Mouse (Mus musculus): Measurements from ENCODE around the gene Gm49383. TPM values are rescaled to one million over a fixed set of nuclear protein-coding genes. Genes with fewer than 3 reads are reported as not detected.

Gene Gm49383
- polyA plus RNA-seq, 1 experiment, result 2.6 TPM

- Histone ChIP-seq H3K4me2 (ENCODE audit: low read depth) (peak within 1 kb of the TSS; percentile 89), H3K36me3 (ENCODE audit: control insufficient read depth, insufficient read depth) (peaks cover 6% of the 10 kb centered on the region), H3ac (ENCODE audit: control insufficient read depth, insufficient read length) (peak within 1 kb of the TSS; percentile 83), H3K79me2 (ENCODE audit: control insufficient read depth, insufficient read depth) (peaks cover 51% of the 10 kb centered on the region), H3K4me3 (peak within 1 kb of the TSS; percentile 62), H3K27me3 (ENCODE audit: control insufficient read depth, insufficient read depth, insufficient read length) (no peaks in the 10 kb centered on the region)
- TF ChIP-seq REST (IDR thresholded peaks at IDR 0.05; ENCODE audit: insufficient read depth, insufficient read length) (peak; percentile 46), E2F4 (IDR thresholded peaks at IDR 0.05; ENCODE audit: insufficient read depth) (no peak), MYOD1 (IDR thresholded peaks at IDR 0.05; ENCODE audit: control insufficient read depth in 1 of 3, insufficient read length in 2 of 3, low read depth in 2 of 3) (no peak), TCF3 (IDR thresholded peaks at IDR 0.05; ENCODE audit: insufficient read length, low read depth) (peak; percentile 29), MAX (IDR thresholded peaks at IDR 0.05; ENCODE audit: low read depth) (no peak), MYOG (IDR thresholded peaks at IDR 0.05; ENCODE audit: control insufficient read depth in 1 of 3, insufficient read depth in 1 of 3, insufficient read length in 2 of 3, low read depth in 2 of 3) (no peak), POLR2AphosphoS2 (IDR thresholded peaks at IDR 0.05; ENCODE audit: insufficient read length, low read depth) (peak; percentile 97), USF1 (IDR thresholded peaks at IDR 0.05; ENCODE audit: low read depth) (no peak), CEBPB (IDR thresholded peaks at IDR 0.05; ENCODE audit: insufficient read depth, poor library complexity, severe bottlenecking) (no peak), TCF12 (IDR thresholded peaks at IDR 0.05; ENCODE audit: insufficient read depth, poor library complexity, severe bottlenecking) (no peak), SRF (IDR thresholded peaks at IDR 0.05; ENCODE audit: control insufficient read depth, insufficient read length, low read depth) (peak; percentile 38), POLR2A (IDR thresholded peaks at IDR 0.05; ENCODE audit: insufficient read length, low read depth) (peak; percentile 94)
Measured at GRCm38 (mm10) chr12:69183583-69184308, 13.2 kb downstream of the Gm49383 start, which contains the start of the genes Rpl36al and Mgat2. Gene Rpl36al, minus strand, starts transcription at chr12:69184083. Gene Mgat2, plus strand, starts transcription at chr12:69184157.

GRCm38 (mm10) chr12:69181800-69182199, 15.1 kb downstream of the Gm49383 start:
- H3K79me2 ChIP-seq (ENCODE audit: control insufficient read depth, insufficient read depth), result peaks cover 41% of the 10 kb centered on the region
- no peak for TF ChIP-seq MYOG (IDR thresholded peaks at IDR 0.05; ENCODE audit: control insufficient read depth in 1 of 3, insufficient read depth in 1 of 3, insufficient read length in 2 of 3, low read depth in 2 of 3)
- no peak for TF ChIP-seq MAX (IDR thresholded peaks at IDR 0.05; ENCODE audit: low read depth)
- TF ChIP-seq CEBPB (IDR thresholded peaks at IDR 0.05; ENCODE audit: insufficient read depth, poor library complexity, severe bottlenecking), result no peak
- peak; percentile 54 for TF ChIP-seq POLR2AphosphoS2 (IDR thresholded peaks at IDR 0.05; ENCODE audit: insufficient read length, low read depth)
- TF ChIP-seq REST (IDR thresholded peaks at IDR 0.05; ENCODE audit: insufficient read depth, insufficient read length), result no peak
- H3K4me2 ChIP-seq (ENCODE audit: low read depth), result no peak overlapping the region
- H3K4me3 ChIP-seq, result no peak overlapping the region
- H3ac ChIP-seq (ENCODE audit: control insufficient read depth, insufficient read length), result no peak overlapping the region
- peaks cover 6% of the 10 kb centered on the region for H3K36me3 ChIP-seq (ENCODE audit: control insufficient read depth, insufficient read depth)
- H3K27me3 ChIP-seq (ENCODE audit: control insufficient read depth, insufficient read depth, insufficient read length), result no peaks in the 10 kb centered on the region

- no peaks in the 10 kb centered on the region for H3K27me3 ChIP-seq (ENCODE audit: control insufficient read depth, insufficient read depth, insufficient read length)
- peaks cover 17% of the 10 kb centered on the region for H3K79me2 ChIP-seq (ENCODE audit: control insufficient read depth, insufficient read depth)
- no peak overlapping the region for H3ac ChIP-seq (ENCODE audit: control insufficient read depth, insufficient read length)
- TF ChIP-seq MAX (IDR thresholded peaks at IDR 0.05; ENCODE audit: low read depth), result no peak
- no peak for TF ChIP-seq MYOG (IDR thresholded peaks at IDR 0.05; ENCODE audit: control insufficient read depth in 1 of 3, insufficient read depth in 1 of 3, insufficient read length in 2 of 3, low read depth in 2 of 3)
- no peak for TF ChIP-seq TCF3 (IDR thresholded peaks at IDR 0.05; ENCODE audit: insufficient read length, low read depth)
- no peak for TF ChIP-seq MYOD1 (IDR thresholded peaks at IDR 0.05; ENCODE audit: control insufficient read depth in 1 of 3, insufficient read length in 2 of 3, low read depth in 2 of 3)
- no peak for TF ChIP-seq USF1 (IDR thresholded peaks at IDR 0.05; ENCODE audit: low read depth)
- no peak for TF ChIP-seq POLR2A (IDR thresholded peaks at IDR 0.05; ENCODE audit: insufficient read length, low read depth)
- TF ChIP-seq TCF12 (IDR thresholded peaks at IDR 0.05; ENCODE audit: insufficient read depth, poor library complexity, severe bottlenecking), result no peak
- no peak for TF ChIP-seq E2F4 (IDR thresholded peaks at IDR 0.05; ENCODE audit: insufficient read depth)
- TF ChIP-seq REST (IDR thresholded peaks at IDR 0.05; ENCODE audit: insufficient read depth, insufficient read length), result no peak
- no peak for TF ChIP-seq POLR2AphosphoS2 (IDR thresholded peaks at IDR 0.05; ENCODE audit: insufficient read length, low read depth)
- TF ChIP-seq SRF (IDR thresholded peaks at IDR 0.05; ENCODE audit: control insufficient read depth, insufficient read length, low read depth), result no peak
- no peak overlapping the region for H3K4me3 ChIP-seq
- H3K4me2 ChIP-seq (ENCODE audit: low read depth), result no peak overlapping the region
- peaks cover 6% of the 10 kb centered on the region for H3K36me3 ChIP-seq (ENCODE audit: control insufficient read depth, insufficient read depth)
Measured at GRCm38 (mm10) chr12:69179371-69179770, 17.5 kb downstream of the Gm49383 start.

- TF ChIP-seq POLR2A (IDR thresholded peaks at IDR 0.05; ENCODE audit: insufficient read length, low read depth) (no peak), REST (IDR thresholded peaks at IDR 0.05; ENCODE audit: insufficient read depth, insufficient read length) (no peak), SRF (IDR thresholded peaks at IDR 0.05; ENCODE audit: control insufficient read depth, insufficient read length, low read depth) (no peak), E2F4 (IDR thresholded peaks at IDR 0.05; ENCODE audit: insufficient read depth) (no peak), TCF12 (IDR thresholded peaks at IDR 0.05; ENCODE audit: insufficient read depth, poor library complexity, severe bottlenecking) (no peak), USF1 (IDR thresholded peaks at IDR 0.05; ENCODE audit: low read depth) (no peak)
- Histone ChIP-seq H3K79me2 (ENCODE audit: control insufficient read depth, insufficient read depth) (peaks cover 4% of the 10 kb centered on the region), H3ac (ENCODE audit: control insufficient read depth, insufficient read length) (no peak overlapping the region), H3K36me3 (ENCODE audit: control insufficient read depth, insufficient read depth) (peaks cover 5% of the 10 kb centered on the region), H3K4me2 (ENCODE audit: low read depth) (no peak overlapping the region), H3K4me3 (no peak overlapping the region), H3K27me3 (ENCODE audit: control insufficient read depth, insufficient read depth, insufficient read length) (no peaks in the 10 kb centered on the region)
Measured at GRCm38 (mm10) chr12:69177526-69177925, 19.4 kb downstream of the Gm49383 start.

GRCm38 (mm10) chr12:69175975-69176374, 20.9 kb downstream of the Gm49383 start:
- no peak for TF ChIP-seq TCF3 (IDR thresholded peaks at IDR 0.05; ENCODE audit: insufficient read length, low read depth)
- no peak for TF ChIP-seq POLR2AphosphoS2 (IDR thresholded peaks at IDR 0.05; ENCODE audit: insufficient read length, low read depth)
- no peak for TF ChIP-seq REST (IDR thresholded peaks at IDR 0.05; ENCODE audit: insufficient read depth, insufficient read length)
- TF ChIP-seq SRF (IDR thresholded peaks at IDR 0.05; ENCODE audit: control insufficient read depth, insufficient read length, low read depth), result no peak
- TF ChIP-seq MAX (IDR thresholded peaks at IDR 0.05; ENCODE audit: low read depth), result no peak
- TF ChIP-seq CEBPB (IDR thresholded peaks at IDR 0.05; ENCODE audit: insufficient read depth, poor library complexity, severe bottlenecking), result no peak
- TF ChIP-seq POLR2A (IDR thresholded peaks at IDR 0.05; ENCODE audit: insufficient read length, low read depth), result no peak
- TF ChIP-seq USF1 (IDR thresholded peaks at IDR 0.05; ENCODE audit: low read depth), result no peak
- TF ChIP-seq MYOD1 (IDR thresholded peaks at IDR 0.05; ENCODE audit: control insufficient read depth in 1 of 3, insufficient read length in 2 of 3, low read depth in 2 of 3), result no peak
- TF ChIP-seq E2F4 (IDR thresholded peaks at IDR 0.05; ENCODE audit: insufficient read depth), result no peak
- TF ChIP-seq MYOG (IDR thresholded peaks at IDR 0.05; ENCODE audit: control insufficient read depth in 1 of 3, insufficient read depth in 1 of 3, insufficient read length in 2 of 3, low read depth in 2 of 3), result no peak
- TF ChIP-seq TCF12 (IDR thresholded peaks at IDR 0.05; ENCODE audit: insufficient read depth, poor library complexity, severe bottlenecking), result no peak
- H3K36me3 ChIP-seq (ENCODE audit: control insufficient read depth, insufficient read depth), result no peaks in the 10 kb centered on the region
- H3K27me3 ChIP-seq (ENCODE audit: control insufficient read depth, insufficient read depth, insufficient read length), result no peaks in the 10 kb centered on the region
- no peak overlapping the region for H3K4me2 ChIP-seq (ENCODE audit: low read depth)
- H3ac ChIP-seq (ENCODE audit: control insufficient read depth, insufficient read length), result no peak overlapping the region
- no peak overlapping the region for H3K4me3 ChIP-seq
- H3K79me2 ChIP-seq (ENCODE audit: control insufficient read depth, insufficient read depth), result no peaks in the 10 kb centered on the region
